Mouse (Mus musculus) skeletal muscle tissue, adult 2 months (tissue): ENCODE data around the gene Hcrt.
A peak's percentile ranks its signal among the peaks of the same experiment; 100 is the strongest.

Source experiments
- DNase-seq: peaks from one replicate; pipeline ENCODE4 v3.0.0-alpha.2; 2012; ENCODE audit warnings: low read depth, low spot score

Hcrt gene

GRCm38 (mm10) chr11:100769980-100770379, 7.2 kb upstream of the Hcrt start:
- no peak for DNase-seq

GRCm38 (mm10) chr11:100767871-100768270, 5.1 kb upstream of the Hcrt start:
- DNase-seq: no peak

- no peak for DNase-seq
These were observed 4.0 kb upstream of the Hcrt start for GRCm38 (mm10) chr11:100766726-100767125.

- peak; percentile 75 for DNase-seq
These were observed 1.1 kb downstream of the Hcrt start for GRCm38 (mm10) chr11:100761547-100762045.

- DNase-seq: no peak
These were observed 3.0 kb downstream of the Hcrt start, which contains the start of gene Kcnh4 for GRCm38 (mm10) chr11:100759611-100760233. Kcnh4 (minus strand) TSS chr11:100759942.

- no peak for DNase-seq
These were observed 3.8 kb downstream of the Hcrt start for GRCm38 (mm10) chr11:100758707-100759610.

- DNase-seq: no peak
These were observed 5.2 kb downstream of the Hcrt start for GRCm38 (mm10) chr11:100757566-100757965.

GRCm38 (mm10) chr11:100756476-100756875, 6.3 kb downstream of the Hcrt start:
- no peak for DNase-seq

GRCm38 (mm10) chr11:100754693-100755057, 8.1 kb downstream of the Hcrt start:
- DNase-seq: no peak

- no peak for DNase-seq
These were observed 8.6 kb downstream of the Hcrt start for GRCm38 (mm10) chr11:100754021-100754692.

GRCm38 (mm10) chr11:100752294-100752693, 10.4 kb downstream of the Hcrt start:
- no peak for DNase-seq

GRCm38 (mm10) chr11:100750127-100750526, 12.6 kb downstream of the Hcrt start:
- DNase-seq: no peak

GRCm38 (mm10) chr11:100749469-100749868, 13.3 kb downstream of the Hcrt start:
- no peak for DNase-seq

GRCm38 (mm10) chr11:100748620-100749019, 14.1 kb downstream of the Hcrt start:
- DNase-seq: no peak

GRCm38 (mm10) chr11:100747114-100747513, 15.6 kb downstream of the Hcrt start:
- DNase-seq: no peak

- DNase-seq: no peak
These were observed 16.2 kb downstream of the Hcrt start for GRCm38 (mm10) chr11:100746546-100746945.

- no peak for DNase-seq
These were observed 17.6 kb downstream of the Hcrt start for GRCm38 (mm10) chr11:100745085-100745484.

GRCm38 (mm10) chr11:100741348-100741747, 21.4 kb downstream of the Hcrt start:
- no peak for DNase-seq

GRCm38 (mm10) chr11:100738749-100739148, 24.0 kb downstream of the Hcrt start:
- no peak for DNase-seq

- DNase-seq: peak; percentile 98
These were observed 24.6 kb downstream of the Hcrt start, which contains the start of gene Rab5c for GRCm38 (mm10) chr11:100738066-100738604. Rab5c (minus strand) TSS chr11:100738215.

GRCm38 (mm10) chr11:100737105-100737733, 25.5 kb downstream of the Hcrt start:
- DNase-seq: no peak
